Mouse (Mus musculus) hindbrain, embryonic 14.5 days (tissue): ENCODE measurements around the gene Zfp607b. TPM values are rescaled to one million over a fixed set of nuclear protein-coding genes. Genes with fewer than 3 reads are reported as not detected.

Experiments used
- ATAC-seq: fragments of 200-750 bp; cut with Nextera tagmentation; 2 replicates; pipeline ENCODE4 v1.8.0; 2017; ENCODE audit warnings: moderate number of reproducible peaks, mild to moderate bottlenecking, moderate TSS enrichment, moderate library complexity; ENCODE audit not compliant: low FRiP score
- DNase-seq: peaks from one replicate; pipeline ENCODE4 v3.0.0-alpha.2; 2015; ENCODE audit warnings: low spot score
- H3K27ac ChIP-seq: fragments of 300-500 bp; sonication (generic); 2 replicates; pipeline ENCODE4 v1.5.1; 2014; ENCODE audit warnings: mild to moderate bottlenecking, moderate library complexity
- H3K27me3 ChIP-seq: fragments of 300-500 bp; sonication (generic); 2 replicates; pipeline ENCODE4 v1.6.1; 2014; ENCODE audit warnings: mild to moderate bottlenecking, low read length, mixed read lengths; ENCODE audit not compliant: control insufficient read depth, insufficient read depth
- H3K36me3 ChIP-seq: fragments of 300-500 bp; sonication (generic); replicated peaks from 2 replicates; pipeline ENCODE4 v1.6.1; 2014; ENCODE audit not compliant: control insufficient read depth, insufficient read depth
- H3K4me1 ChIP-seq: fragments of 300-500 bp; sonication (generic); replicated peaks from 2 replicates; pipeline ENCODE4 v1.6.1; 2014; ENCODE audit warnings: antibody characterized with exemption, low read length, mixed read lengths; ENCODE audit not compliant: control insufficient read depth, insufficient read depth
- H3K4me2 ChIP-seq: fragments of 300-500 bp; sonication (generic); replicated peaks from 2 replicates; pipeline ENCODE4 v1.6.1; 2014; ENCODE audit warnings: mild to moderate bottlenecking, moderate library complexity
- H3K4me3 ChIP-seq: fragments of 300-500 bp; sonication (generic); replicated peaks from 2 replicates; pipeline ENCODE4 v1.5.1; 2014; ENCODE audit warnings: mild to moderate bottlenecking, low read length
- H3K9ac ChIP-seq: fragments of 300-500 bp; sonication (generic); 2 replicates; pipeline ENCODE4 v1.6.1; 2014
- H3K9me3 ChIP-seq: fragments of 300-500 bp; sonication (generic); 2 replicates; pipeline ENCODE4 v1.6.1; 2016; ENCODE audit warnings: low read length; ENCODE audit not compliant: control insufficient read depth
- WGBS: fragments of 180-500 bp; shearing (Covaris S2); extraction: QIAGEN DNeasy Blood & Tissue Kit; methylation state at CpG from one replicate; pipeline ENCODE4 v1.1.7; 2014; 5-methylcytosine and 5-hydroxymethylcytosine counted together
- polyA plus RNA-seq: library from polyadenylated mRNA; unstranded; fragments of >200 nt; fragmentation: Nextera tagmentation; extraction: Ambion mirVana; gene quantifications from 2 replicates; pipeline ENCODE4 v1.2.1, GENCODE M21; 2014

Gene Zfp607b
- 11.8 and 12.5 TPM in 2 replicates for polyA plus RNA-seq

- Histone ChIP-seq H3K36me3 (no peaks in the 10 kb centered on the region), H3K9ac (peak within 1 kb of the TSS; percentile 66), H3K4me3 (peak within 1 kb of the TSS; percentile 41), H3K9me3 (no peaks in the 10 kb centered on the region), H3K27me3 (no peaks in the 10 kb centered on the region), H3K4me1 (peaks cover 13% of the 10 kb centered on the region), H3K4me2 (peak within 1 kb of the TSS; percentile 86), H3K27ac (peak within 1 kb of the TSS; percentile 83)
- WGBS, result 1% methylated on average over 19 of the region's 19 CpGs
- DNase-seq (peak; percentile 86), ATAC-seq (peak; percentile 98)
Measured at GRCm38 (mm10) chr7:27688815-27689612, at the start of gene Zfp607b. TSS of gene Zfp607b (plus strand) at chr7:27689340.

GRCm38 (mm10) chr7:27644471-27644870, 44.7 kb upstream of the Zfp607b start:
- Histone ChIP-seq H3K36me3 (peaks cover 1% of the 10 kb centered on the region; the same call in 1 of the 2 replicates), H3K27ac (no peak overlapping the region), H3K9ac (no peak overlapping the region), H3K27me3 (no peaks in the 10 kb centered on the region), H3K4me1 (no peaks in the 10 kb centered on the region), H3K9me3 (no peaks in the 10 kb centered on the region), H3K4me2 (no peak overlapping the region), H3K4me3 (no peak overlapping the region)
- no peak for DNase-seq
- no peak for ATAC-seq
- 65% methylated on average over 1 of the region's 1 CpGs for WGBS

GRCm38 (mm10) chr7:27646516-27646915, 42.6 kb upstream of the Zfp607b start:
- Histone ChIP-seq H3K4me3 (no peak overlapping the region), H3K9me3 (no peaks in the 10 kb centered on the region), H3K36me3 (no peaks in the 10 kb centered on the region), H3K27me3 (no peaks in the 10 kb centered on the region), H3K4me2 (no peak overlapping the region), H3K4me1 (no peaks in the 10 kb centered on the region), H3K9ac (no peak overlapping the region), H3K27ac (no peak overlapping the region)
- ATAC-seq (no peak), DNase-seq (no peak)
- 90% methylated on average over 7 of the region's 7 CpGs for WGBS

- Histone ChIP-seq H3K4me3 (no peak overlapping the region), H3K9me3 (no peaks in the 10 kb centered on the region), H3K4me2 (no peak overlapping the region), H3K27me3 (no peaks in the 10 kb centered on the region), H3K9ac (no peak overlapping the region), H3K27ac (no peak overlapping the region), H3K36me3 (no peaks in the 10 kb centered on the region), H3K4me1 (no peaks in the 10 kb centered on the region)
- ATAC-seq, result no peak
- DNase-seq, result no peak
- WGBS, result 86% methylated on average over 6 of the region's 6 CpGs
Measured at GRCm38 (mm10) chr7:27647281-27648002, 41.7 kb upstream of the Zfp607b start.

- WGBS, result 94% methylated on average over 11 of the region's 11 CpGs
- no peak overlapping the region for H3K9ac ChIP-seq
- no peak overlapping the region for H3K4me3 ChIP-seq
- H3K36me3 ChIP-seq, result no peaks in the 10 kb centered on the region
- no peak overlapping the region for H3K27ac ChIP-seq
- no peak for DNase-seq
- H3K27me3 ChIP-seq, result no peaks in the 10 kb centered on the region
- no peaks in the 10 kb centered on the region for H3K9me3 ChIP-seq
- peaks cover 7% of the 10 kb centered on the region for H3K4me1 ChIP-seq
- no peak for ATAC-seq
- H3K4me2 ChIP-seq, result no peak overlapping the region
Measured at GRCm38 (mm10) chr7:27649723-27650122, 39.4 kb upstream of the Zfp607b start.

- peaks cover 7% of the 10 kb centered on the region for H3K4me1 ChIP-seq
- H3K9ac ChIP-seq, result no peak overlapping the region
- DNase-seq, result peak; percentile 78
- H3K4me3 ChIP-seq, result no peak overlapping the region
- H3K27ac ChIP-seq, result no peak overlapping the region
- peaks cover 4% of the 10 kb centered on the region; the same call in 1 of the 2 replicates for H3K36me3 ChIP-seq
- ATAC-seq, result no peak
- no peaks in the 10 kb centered on the region for H3K9me3 ChIP-seq
- WGBS, result 8% methylated on average over 10 of the region's 10 CpGs
- no peak overlapping the region; the same call in 1 of the 2 replicates for H3K4me2 ChIP-seq
- H3K27me3 ChIP-seq, result no peaks in the 10 kb centered on the region
Measured at GRCm38 (mm10) chr7:27650949-27651348, 38.2 kb upstream of the Zfp607b start.

- peak; percentile 79 for DNase-seq
- Histone ChIP-seq H3K36me3 (peaks cover 32% of the 10 kb centered on the region), H3K9ac (peak within 1 kb of the TSS; percentile 79), H3K27me3 (0 out of 2 replicates have a peak, but pooled peaks cover 9% of the 10 kb centered on the region), H3K27ac (peak within 1 kb of the TSS; percentile 97), H3K4me3 (peak within 1 kb of the TSS; percentile 58), H3K9me3 (no peaks in the 10 kb centered on the region), H3K4me1 (peaks cover 7% of the 10 kb centered on the region), H3K4me2 (peak within 1 kb of the TSS; percentile 73)
- ATAC-seq, result peak; percentile 71
- 1% methylated on average over 61 of the region's 62 CpGs for WGBS
Measured at GRCm38 (mm10) chr7:27653681-27654437, 35.3 kb upstream of the Zfp607b start, which contains the start of gene Ttc9b. TSS of gene Ttc9b (plus strand) at chr7:27653915.

GRCm38 (mm10) chr7:27654607-27655276, 34.4 kb upstream of the Zfp607b start:
- WGBS, result 68% methylated on average over 20 of the region's 20 CpGs
- Histone ChIP-seq H3K27me3 (0 out of 2 replicates have a peak, but pooled peaks cover 10% of the 10 kb centered on the region), H3K9ac (peak overlapping the region; percentile 79), H3K4me1 (peaks cover 7% of the 10 kb centered on the region), H3K4me3 (peak overlapping the region; percentile 58), H3K9me3 (no peaks in the 10 kb centered on the region), H3K4me2 (peak overlapping the region; percentile 73), H3K27ac (peak overlapping the region; percentile 97), H3K36me3 (peaks cover 41% of the 10 kb centered on the region)
- DNase-seq (peak; percentile 40), ATAC-seq (no peak; the same call in 1 of the 2 replicates)
